Mouse (Mus musculus): ENCODE results near the gene Rpl11.
"Not testable (repeated sequence)": the region's sequence is repeated elsewhere in the genome, so short reads cannot be mapped to it uniquely, and the experiment has no call there.

The Rpl11 gene

DNA sequence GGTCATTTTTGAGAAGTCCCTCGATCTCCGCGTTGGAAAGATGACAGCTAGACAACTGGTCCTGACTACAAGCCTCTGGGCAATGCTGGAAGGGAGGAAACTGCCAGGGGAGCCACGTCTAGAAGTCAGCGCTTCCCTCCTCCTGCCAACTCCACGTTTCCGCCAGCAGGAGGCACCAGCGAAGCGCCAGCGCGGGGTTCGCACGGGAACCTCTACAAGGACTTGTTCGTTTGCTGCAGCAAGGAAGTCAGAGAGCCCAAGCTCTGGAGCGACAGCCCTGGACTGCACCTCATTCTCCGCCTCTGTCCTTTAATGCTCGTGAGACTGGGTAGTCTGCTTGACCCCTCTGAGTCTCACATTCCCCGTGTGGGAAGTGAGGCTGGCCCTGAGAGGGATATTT is 16.7 kb upstream of the Rpl11 start:
- peak; percentile 87 to 89 for DNase-seq

DNA sequence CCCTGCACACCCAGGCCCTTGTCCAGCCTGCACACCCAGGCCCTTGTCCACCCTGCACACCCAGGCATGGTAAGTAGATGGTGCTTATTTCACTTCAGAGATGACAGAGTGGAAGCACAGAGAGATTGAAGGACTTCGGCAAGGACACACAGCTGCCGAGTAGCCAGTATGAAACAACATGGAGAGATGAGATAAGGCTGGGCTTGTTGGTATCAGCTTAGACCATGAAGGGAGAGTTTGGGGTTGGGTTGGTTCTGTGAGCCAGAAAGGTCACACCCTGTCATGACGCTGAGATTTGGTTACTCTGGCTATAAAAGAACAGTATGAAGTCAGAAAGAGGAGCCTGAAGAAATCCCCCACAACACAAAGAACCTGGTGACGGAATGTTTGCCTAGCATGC is 16.1 kb upstream of the Rpl11 start:
- DNase-seq, result no peak

DNA sequence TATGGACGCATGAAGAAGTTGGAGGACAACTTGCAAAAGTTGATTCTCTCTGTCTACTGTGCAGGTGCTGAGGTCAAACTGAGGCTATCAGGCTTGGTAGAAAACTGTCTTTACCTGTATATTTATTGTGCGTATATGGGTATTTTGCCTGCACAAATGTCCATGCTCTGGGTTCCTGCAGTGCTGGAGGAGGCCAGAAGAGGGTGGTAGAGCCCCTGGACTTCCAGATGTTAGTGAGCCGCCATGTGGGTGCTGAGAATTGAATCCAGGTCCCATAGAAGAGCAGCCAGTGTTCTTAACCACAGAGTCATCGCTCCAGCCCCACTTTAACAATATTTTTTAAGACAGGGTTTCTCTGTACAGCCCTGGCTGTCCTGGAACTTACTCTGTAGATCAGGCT is 9.9 kb upstream of the Rpl11 start:
- DNase-seq, result no peak

DNA sequence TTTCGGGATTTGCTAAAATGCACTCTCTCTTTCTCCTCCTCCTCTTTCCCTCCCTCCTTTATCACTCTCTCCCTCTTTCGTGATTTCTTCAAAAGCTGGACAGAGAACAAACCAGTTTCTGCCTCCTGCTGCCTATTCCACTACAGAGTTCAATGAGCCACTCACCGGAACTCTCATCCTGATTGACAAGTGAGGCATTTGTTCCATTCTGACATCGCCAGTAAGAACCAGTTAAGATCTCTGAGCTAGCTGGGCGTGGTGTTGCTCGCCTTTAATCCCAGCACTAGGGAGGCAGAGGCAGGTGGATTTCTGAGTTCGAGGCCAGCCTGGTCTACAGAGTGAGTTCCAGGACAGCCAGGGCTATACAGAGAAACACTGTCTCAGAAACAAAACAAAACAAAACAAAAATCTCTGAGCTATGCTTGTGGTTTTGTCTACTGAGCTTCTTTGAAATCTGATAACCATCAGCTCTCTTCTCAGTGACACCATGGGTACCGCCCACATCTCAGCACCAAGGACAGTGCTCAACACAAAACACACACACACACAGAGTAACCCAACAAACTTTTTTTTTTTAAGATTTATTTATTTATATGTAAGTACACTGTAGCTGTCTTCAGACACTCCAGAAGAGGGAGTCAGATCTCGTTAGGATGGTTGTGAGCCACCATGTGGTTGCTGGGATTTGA is 6.7 kb upstream of the Rpl11 start:
- DNase-seq, result not testable (repeated sequence)

DNA sequence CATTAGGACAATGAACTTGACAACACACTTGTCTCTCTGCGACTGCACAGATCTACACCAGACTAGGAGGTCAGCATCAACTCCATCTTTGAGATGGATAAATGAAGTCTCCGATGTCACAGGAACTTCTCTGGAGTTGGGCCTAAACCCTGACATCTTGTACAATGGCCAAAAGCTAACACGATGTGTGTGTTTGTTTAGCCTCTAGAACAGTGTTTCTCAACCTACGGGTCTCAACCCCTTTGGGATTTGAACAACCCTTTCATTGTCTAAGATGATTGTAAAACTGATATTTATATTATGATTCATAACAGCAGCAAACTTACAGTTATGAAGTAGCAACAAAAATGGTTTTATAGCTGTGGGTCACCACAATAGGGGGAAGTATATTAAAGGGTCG is 4.7 kb upstream of the Rpl11 start:
- no peak for DNase-seq

DNA sequence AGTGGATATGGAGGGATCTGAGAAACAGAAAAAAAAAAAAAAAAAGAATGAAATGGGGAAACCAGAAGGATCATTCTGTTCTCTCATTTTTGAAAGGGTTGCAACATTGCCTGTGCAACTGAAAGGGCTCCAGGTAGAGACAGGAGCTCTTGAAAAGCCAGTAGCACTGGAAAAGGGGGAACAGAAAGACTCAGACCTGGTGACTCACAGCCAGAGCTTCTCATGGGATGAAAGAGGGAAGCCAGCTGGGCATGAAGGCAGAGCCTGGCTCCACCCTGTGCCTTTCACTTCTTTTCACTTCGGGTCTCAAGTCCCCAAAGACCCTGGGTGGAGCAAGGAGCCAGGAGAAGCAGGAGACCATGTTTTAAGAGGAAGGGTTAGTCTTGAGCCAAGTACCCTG is 2.8 kb upstream of the Rpl11 start:
- DNase-seq, result no peak

DNA sequence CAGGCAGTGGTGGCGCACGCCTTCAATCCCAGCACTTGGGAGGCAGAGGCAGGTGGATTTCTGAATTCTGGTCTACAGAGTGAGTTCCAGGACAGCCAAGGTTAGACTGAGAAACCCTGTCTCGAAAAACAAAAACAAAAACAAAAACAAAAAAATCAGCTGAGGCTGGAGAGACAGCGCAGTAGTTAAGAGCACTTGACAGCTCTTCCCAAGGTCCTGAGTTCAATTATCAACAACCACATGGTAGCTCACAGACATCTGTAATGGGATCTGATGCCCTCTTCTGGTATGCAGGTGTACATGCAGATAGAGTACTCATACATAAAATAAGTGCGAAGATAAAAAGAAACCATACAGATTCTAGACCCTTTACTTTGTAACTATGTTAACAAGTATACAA is 615 bp upstream of the Rpl11 start:
- DNase-seq, result no peak

DNA sequence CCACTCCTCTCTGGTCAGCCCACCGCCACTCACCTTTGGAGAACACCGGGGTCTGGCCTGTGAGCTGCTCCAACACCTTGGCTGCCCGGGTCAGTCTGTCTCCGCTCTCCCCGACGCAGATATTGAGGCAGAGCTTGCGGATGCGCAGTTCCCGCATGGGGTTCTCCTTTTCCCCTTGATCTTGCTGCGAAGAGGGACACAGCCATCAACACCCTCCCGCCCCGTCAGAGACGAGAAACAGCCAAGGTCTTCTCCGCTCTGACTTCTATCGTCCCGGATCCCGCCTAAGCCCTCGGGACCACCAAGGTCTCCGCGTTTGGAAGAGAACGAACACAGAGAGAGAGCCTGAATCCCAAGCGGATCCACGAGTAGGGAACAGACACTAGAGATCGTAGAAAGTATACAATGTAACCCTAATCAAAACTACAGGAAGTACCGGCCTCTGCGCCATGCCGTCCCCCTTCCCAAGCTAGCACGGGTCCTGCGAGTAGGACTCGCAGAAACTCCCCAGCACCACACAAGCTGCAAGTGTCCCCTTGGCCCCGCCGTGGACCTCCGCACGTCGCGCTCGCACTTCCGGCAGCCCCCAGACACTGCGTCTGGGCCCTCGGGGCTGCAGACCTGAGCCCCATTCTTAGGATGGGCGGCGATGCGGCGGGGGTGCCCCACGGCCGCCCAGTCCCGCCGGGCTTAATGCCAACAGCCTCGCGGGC is 538 bp downstream of the Rpl11 start:
- no peak for DNase-seq

DNA sequence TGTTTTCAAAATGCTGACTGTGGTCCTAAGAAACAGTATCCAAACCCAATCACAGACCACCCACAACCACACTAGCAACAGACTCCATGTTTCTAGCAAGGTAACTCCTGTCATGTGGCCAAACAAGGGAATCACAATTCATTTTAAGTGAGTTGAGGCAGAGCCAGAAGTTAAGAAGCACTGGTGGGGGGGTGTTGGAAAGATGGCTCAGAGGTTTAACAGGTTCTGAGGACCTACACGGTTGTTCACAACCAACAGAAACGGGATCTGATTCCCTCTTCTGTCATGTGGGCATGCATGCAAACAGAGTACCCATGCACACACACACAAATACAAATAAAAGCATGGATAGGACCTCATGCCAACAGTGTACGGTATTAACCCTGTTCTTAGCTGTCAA is 1.2 kb downstream of the Rpl11 start:
- no peak for DNase-seq

DNA sequence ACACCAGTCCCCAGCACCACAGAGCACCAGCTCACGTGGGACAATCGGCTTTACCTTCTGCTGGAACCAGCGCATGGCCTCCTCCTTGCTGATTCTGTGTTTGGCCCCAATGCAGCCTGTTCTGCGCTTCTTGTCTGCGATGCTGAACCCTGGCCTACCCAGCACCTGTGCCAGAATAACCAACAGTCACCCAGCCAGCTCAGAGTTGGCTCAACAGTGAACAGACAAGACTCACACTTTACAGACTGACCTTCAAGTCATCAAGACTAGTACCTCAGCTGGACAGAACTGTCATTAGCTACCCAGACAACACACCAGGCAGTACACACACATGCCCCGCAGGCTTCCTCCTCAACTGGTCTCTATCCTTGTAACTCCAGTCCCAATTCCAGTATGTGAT is 3.0 kb downstream of the Rpl11 start:
- no peak for DNase-seq

DNA sequence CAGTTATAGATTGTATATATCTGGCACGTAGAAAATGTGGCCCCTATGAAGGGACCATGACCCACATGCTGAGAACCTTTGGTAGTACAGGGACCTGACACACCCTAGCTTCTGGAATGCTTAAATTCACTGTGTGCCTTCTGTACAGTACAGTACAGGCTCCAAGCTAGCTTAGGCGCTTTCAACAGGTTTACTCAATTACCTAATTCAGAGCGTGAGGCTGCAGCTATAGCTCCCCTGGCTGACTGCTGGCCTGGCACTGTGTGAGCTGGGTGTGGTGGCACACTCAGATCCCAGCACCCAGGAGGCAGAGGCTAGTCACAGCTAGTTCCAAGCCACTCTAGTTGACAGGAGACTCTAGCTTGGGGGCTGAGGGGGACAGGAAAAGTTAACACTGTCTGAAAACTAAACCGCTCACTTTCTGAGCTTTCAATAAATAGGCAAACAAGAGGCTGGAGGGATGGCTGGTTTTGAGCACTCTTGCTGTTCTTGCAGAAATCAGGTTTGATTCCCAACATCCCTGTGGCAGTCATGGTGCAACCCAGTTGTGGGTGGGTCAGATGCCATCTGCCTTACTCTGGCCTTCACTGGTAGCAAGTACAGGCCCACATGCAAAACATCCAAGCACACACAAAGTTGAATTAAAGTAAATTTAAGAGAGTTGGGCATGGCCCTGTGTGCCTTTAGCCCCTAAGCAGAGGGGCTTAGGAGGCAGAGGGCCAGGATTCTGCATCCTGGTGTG is 4.8 kb downstream of the Rpl11 start:
- DNase-seq, result no peak

DNA sequence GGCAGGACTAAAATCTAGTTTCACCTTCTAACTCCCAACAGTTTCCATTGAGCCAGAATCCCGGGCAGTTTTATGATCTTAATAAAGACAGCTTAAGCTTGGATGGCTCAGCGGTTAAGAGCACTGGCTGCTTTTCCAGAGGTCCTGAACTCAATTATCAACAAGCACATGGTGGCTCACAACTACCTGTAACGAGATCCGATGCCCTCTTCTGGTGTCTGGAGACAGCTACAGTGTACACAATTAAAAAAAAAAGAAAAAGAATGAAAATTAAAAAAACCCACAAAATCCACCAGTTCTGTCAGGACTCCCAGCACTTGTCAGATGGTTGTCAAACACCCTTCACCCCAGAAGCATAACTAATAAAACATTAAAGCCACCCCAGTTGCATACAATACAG is 5.6 kb downstream of the Rpl11 start:
- no peak for DNase-seq

DNA sequence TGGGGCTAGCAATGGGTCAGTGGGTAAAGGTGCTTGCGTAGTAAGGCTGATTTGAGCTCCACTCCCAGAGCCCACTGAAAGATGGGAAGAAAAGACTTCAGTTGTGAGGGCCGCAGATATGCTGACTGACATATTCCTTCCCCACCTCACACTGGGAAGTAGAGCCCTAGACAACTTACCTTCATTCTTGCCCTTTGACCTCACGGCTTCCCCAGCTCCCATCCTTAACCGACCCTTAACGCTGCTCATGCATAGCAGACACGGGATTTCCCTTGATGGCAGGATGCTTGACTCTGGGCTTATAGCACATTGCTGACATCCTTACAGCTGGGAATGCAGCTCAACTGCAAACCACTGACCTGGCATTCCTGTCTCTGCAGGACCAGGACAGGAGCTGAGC is 6.3 kb downstream of the Rpl11 start:
- no peak for DNase-seq

DNA sequence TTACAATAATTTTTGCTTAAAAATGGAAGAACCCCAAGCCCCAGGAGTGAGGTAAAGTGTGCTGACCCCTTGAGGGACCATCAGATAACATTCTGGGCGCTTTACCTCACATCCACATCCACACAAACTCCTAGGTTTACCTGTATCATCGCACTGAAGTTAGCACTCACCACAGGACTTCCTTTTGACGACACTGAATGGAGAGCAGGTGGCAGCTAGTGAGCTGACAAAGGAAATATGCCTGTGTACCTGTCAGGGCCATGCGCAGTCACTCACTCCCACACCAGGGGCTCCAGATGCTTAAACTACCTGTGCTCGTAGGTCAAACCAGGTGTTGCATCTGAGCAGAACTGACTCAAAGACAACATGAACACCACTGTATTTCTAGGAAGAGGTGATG is 8.1 kb downstream of the Rpl11 start:
- no peak for DNase-seq

DNA sequence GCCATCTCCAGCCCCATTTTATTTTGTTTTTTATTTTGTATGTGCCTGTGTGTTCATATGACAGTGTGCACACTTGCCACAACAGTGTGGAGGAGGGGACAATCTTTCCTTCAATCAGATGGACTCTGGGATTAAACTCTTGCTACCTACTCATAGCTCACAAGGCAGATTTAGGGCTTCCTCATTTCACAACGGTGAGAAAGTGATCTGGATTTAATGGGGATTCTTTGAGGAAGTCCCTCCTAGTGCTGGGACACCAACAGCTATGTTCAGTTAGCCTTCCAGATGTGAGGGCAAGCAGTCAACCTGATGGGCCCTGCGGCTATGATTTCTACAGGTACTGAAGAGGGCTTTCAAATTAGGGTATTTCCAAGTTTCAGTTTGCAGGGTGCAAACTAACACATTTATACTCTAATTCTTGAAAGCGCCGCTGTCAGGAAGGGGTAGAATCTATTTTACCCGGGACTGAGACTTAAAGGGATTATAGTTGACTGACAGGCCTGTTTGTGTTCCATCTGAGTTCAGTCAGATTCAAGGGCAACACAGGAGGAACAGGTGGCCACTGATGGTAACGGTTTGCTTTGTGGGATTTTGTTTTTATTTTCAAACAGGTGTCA is 9.3 kb downstream of the Rpl11 start:
- DNase-seq, result no peak

DNA sequence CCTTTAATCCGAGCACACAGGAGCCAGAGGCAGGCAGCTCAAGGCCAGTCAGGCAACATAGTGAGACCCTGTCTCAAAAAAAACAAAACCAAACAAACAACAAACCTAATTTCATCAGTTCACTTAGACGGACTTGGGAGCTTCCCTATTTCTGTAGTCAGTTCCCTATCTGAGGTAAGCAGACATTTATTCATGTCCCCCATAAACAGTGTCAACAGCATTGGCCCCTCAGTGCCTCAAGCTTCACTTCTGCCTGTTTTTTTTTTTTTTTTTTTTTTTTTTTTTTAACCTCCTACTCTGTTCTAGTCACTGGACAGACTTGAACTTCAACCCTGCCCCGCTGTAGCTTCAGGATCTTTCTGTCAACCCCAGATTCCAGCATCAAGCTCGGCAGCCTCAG is 18.1 kb downstream of the Rpl11 start:
- no peak for DNase-seq

DNA sequence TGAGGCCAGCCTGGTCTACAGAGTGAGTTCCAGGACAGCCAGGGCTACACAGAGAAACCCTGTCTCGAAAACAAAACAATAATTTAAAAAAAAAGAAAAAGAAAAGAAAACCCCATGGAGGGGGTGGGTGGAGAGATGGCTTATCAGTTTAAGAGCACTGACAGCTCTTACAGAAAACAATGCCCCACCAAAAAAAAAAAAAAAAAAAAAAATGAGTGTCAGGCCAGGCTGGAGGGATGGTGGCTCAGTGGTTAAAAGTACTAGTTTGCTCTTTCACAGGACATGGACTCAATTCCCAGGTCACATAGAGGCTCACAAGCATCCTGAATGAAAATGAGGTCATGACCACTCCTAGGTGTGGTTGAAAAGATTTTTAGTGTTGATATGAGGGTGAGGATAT is 20.0 kb downstream of the Rpl11 start:
- no peak for DNase-seq

DNA sequence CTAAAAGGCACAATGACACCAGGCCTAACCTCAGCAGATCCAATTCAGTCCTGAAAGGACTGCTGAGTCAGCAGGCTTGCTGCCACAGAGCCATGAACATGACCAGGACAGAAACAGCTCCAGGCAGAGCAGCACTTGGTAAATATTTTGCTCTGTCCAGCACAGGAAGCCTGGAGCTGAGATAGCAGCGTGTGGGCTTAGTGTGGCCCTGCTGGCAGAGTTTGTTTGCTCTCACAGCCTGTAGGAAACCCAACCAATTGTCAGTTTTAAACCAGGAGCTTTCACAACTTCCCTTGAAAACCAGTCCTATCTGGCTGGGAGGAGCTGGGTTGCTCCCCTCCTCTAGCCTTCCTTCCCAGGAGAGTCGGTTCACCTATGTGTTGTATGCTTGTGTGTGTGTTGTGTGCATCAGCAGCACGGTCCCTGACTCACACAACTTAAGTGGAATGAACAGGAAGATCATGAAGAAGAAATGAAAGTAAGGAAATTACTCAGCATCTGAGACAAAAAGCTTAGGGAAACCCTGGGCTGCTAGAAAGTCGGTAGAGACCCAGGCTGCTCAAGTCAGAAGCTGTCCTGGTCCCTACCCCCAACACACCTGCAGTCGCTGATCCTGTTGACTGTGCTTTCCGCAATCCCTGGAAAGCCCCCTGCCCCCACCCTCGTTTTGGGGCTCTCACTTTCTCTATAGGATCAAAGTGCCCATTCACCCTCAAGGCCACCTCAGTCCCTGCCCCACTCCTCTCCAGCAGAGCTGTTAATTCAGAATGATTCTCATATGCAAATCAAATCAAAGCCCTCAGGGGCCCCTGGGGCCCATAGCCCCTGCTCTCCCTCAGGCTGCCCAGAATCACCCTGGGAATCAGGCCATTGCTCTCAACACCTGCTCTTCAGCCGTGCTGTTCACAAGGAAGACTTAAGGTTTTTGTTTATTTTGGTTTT is 22.0 kb downstream of the Rpl11 start:
- DNase-seq, result peak; percentile 19 to 48

DNA sequence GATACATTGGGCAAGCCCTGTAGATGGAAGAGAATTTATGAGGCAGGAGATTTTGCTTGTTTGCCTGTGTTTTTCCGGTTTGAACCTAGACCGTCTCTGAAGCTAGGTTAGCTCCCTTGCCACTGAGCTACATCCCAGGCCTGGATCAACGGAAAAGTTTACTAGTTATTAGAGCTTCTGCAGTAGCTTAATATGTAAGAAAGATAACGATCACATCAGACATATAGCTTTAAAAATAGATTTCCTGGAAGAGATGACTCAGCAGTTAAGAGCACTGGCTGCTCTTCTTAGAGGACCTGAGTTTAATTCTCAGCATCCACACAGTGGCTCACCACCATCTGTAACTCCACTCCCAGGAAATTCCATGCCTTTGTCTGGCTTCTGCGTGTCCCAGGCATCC is 24.5 kb downstream of the Rpl11 start:
- DNase-seq, result no peak

DNA sequence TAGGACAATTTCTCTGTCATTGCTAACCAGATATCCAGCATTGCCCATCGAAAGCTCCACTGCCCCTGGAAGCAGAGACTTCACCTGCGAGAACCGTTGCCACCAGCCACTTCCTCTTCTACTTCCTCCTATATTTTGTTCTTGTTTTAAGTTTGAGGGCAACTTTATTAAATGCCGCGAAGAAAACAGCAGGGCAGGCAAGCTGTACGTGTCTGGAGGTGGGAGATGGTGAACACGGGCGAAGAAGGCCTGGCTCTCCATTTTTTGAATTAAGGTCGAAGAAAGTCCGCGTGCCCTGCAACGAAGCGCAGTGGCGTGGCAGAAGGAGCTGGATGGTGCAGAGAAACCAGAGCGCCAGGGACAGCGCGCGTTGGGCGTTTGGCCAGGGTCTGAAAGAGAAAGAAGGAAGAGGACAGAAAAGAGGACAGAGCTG is 25.1 kb downstream of the Rpl11 start:
- peak in 1 of 2 experiments; percentile 15 for DNase-seq

DNA sequence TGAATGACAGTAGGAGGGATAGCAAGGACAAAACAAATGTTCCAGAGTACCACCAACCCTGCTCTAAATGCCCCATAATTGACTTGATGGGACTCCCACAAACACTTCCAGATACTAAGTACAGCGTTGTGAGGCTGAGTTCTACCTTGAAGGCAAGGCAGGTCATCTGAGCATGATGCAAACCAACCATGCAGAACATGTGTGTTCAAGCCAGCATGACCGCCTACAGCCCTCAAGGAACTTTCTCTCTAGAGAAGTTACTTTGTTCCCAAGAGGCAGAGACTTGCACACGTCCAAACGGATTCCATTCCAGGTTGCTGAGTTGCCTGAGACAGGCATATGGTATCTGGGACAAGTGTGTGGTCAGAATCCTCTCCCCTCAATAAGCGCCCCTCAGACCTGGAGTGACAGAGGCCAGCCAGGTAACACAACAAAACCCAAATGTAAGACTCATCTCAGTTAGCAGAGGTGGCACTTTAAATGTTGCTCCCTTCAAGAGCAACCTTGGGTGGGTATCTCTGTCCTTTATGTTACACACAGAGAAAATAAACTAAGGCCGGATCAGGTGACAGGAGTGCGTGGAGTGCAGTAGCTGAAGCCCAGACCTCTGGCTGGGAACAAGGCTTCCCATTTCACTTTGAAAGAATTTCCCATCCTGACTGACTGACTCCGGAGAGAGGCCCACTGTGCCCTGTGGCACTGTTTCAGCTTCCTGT is 25.7 kb downstream of the Rpl11 start:
- DNase-seq, result no peak

DNA sequence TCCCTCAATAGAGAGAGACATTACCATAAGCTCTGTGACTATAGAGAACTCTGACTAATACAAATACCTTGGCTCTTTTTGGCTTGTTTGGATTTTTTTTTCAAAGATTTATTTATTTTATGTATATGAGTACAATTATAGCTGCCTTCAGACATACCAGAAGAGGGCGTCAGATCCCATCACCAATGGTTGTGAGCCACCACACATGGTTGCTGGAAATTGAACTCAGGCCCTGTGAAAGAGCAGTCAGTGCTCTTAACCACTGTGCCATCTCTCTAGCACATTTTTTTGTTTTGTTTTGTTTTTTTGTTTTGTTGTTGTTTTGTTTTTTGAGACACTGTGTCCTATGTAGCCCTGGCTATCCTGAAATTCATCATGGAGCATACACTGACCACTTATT is 27.9 kb downstream of the Rpl11 start:
- no peak for DNase-seq
